Mouse (Mus musculus) NIH3T3 (cell line): ENCODE data around the gene Prkaa1.
"Not testable (repeated sequence)": the region's sequence is repeated elsewhere in the genome, so short reads cannot be mapped to it uniquely, and the experiment has no call there.

ENCODE experiments used
- DNase-seq: peaks from one replicate; pipeline ENCODE4 v3.0.0-alpha.2; 2012; ENCODE audit warnings: low read depth

Prkaa1 gene

GRCm38 (mm10) chr15:5165121-5165773 is 21.6 kb downstream of the Prkaa1 start:
- no peak for DNase-seq

- DNase-seq = no peak
Measured at GRCm38 (mm10) chr15:5173217-5173820, 29.7 kb downstream of the Prkaa1 start.

DNA sequence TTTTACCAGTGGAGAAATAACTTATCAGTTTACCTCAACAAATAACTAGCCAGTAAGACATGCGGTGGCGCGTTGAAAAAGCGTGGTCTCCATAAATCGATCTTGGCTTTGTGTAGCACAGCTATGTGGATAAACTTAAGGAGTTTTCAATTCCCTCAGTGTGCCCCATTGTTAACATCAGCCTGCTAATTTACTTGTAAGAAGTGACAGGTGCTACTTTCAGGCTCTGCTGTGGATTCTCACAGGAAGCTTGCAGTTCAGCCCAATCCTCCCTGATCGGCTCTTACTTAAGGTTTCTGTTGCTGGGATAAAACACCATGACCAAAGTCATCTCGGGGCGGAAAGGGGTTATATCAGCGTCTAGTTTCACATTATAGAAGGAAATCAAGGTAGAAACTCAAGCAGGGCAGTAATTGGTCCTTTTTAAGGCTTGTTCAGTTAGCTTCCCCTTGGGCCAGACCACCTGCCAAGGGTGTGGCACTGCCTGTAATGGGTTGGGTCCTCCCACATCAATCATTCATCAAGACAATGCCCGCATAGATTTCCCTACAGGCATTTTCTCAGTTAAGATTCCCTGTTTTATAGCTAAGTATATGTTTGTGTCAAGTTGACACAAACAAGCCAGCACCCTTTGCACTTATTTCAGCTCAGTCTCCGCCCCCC is 41.1 kb downstream of the Prkaa1 start:
- DNase-seq = peak; percentile 15

DNA sequence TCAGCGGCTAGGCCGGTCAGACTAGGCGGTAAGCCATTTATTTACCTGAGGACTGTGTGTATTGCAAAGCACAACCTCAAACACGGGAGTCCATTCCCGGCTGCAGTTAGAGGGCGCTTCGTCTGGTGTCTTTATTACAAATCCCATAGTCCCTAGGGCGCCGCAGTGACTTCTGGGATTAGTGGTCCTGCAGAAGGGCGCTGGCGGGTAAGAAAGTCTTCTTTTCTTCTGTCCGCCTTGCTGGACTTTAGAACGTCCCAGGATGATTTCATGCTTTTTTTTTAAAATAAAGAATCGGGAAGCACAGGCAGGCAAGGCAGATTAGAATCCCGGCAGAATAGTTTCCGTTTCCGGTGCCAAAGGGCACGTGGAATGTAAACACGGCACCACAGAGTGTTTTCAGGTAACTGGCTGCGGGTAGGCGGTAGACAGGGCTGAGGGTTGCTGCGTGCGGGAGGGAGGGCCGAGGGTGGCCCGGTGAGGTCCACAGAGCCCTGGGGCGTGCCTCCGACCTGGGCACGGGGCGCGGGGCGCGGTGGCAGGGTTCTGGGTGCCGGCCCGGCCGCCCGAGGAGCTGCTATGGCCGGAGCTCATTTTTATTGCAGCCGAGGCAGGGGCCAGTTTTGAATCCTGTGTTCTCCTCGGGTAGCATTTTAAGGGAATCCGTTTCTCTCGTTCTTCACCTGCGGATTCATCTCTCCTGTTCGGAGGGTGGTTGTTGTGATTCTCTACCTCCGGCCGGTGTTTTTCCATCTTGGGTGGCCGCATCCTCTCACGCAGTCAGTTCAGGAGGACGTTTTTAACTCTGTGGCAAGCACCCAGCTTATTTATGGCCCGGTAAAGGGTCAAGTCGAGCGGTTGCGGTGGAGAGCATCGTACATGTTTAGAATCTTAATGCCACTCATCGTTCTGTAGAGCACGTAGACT is 42.0 kb downstream of the Prkaa1 start, which contains the start of gene Ttc33:
Gene Ttc33, plus strand, starts transcription at position 160 of the 927 bp plus-strand sequence.
- DNase-seq = peak; percentile 84

- DNase-seq = no peak
Measured at GRCm38 (mm10) chr15:5186293-5186675, 42.6 kb downstream of the Prkaa1 start.

GRCm38 (mm10) chr15:5187116-5187515 is 43.5 kb downstream of the Prkaa1 start:
- DNase-seq = no peak

GRCm38 (mm10) chr15:5188029-5188428 is 44.4 kb downstream of the Prkaa1 start:
- DNase-seq = no peak

DNA sequence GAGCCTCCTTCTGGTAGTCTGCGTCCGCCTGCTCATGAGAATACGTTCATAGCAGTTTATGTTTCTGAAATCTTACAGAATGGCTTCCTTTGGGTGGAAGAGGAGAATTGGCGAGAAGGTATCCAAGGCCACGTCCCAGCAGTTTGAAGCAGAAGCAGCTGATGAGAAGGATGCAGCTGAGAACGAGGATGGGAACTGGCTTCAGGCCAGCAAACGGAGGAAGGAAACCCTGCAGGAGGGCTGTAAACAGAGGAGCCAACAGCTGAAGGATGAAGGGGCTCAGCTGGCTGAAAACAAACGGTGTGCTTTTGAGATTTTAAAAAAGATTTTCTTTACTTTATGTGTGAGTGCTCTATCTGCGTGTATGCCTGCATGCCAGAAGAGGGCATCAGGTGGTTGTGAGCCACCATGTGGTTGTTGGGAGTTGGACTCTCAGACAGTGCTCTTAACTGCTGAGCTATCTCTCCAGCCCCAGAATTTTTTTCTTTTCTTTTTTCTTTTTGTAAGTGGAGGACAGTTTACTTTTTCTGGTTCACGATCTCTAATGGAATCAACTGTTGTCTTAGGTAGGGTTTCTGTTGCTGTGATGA is 45.9 kb downstream of the Prkaa1 start:
- peak; percentile 20 for DNase-seq

DNA sequence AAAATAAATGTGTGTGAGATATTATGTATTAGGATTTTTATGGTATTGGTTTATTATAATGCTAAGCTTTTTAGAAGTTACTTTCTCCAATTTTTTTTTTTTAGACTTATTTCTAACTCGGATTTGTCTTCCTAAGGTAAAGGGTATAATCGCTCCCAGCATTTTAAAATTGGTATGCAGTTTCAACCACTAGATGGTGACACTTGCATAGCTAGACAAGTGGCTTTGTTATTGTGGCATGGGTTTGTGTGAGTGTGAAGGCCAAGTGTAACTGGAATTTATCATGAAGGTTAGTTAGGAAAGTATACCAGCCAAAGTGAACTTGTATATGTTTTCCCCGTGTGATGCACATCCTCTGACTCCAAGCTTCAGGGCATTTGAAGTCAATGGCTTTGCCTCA is 50.2 kb downstream of the Prkaa1 start:
- peak; percentile 47 for DNase-seq

DNA sequence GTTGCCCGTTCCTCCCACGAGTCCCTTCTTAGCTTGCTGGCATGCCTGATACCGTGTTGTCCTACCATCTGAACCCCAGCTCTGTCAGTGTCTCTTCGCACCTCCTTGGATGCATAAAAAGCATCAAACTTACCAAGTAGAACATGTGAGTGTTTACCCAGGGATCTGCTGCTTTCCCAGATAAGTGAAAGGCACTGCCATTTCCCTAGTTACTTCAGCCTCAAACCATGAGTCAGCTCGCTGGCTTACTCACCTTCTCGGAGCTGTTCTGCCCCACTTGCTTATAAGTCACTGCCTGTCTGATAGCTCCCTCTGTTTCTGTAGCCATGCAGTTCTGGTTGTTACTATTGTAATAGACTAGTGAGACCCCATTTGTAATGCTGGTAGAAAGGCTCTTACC is 50.8 kb downstream of the Prkaa1 start:
- DNase-seq = peak; percentile 63

DNA sequence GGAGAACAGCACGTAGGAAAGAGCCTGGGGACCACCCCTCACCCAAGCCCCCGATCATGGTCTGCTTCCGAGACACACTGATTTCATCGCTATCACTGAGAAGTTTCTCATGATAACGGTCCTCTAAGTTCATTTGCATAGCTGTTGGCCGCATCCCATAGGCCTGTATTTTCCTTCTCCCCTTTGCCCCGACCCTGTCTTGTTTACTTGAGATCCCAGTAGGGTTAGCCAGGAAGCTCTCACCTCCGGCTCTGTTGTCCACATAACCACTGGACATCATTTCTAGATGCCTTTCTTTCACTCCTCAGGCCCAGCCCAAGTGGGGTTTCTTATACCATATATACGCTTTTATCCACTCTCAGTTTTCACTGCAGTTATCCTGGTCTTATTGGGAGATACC is 51.3 kb downstream of the Prkaa1 start:
- no peak for DNase-seq

DNA sequence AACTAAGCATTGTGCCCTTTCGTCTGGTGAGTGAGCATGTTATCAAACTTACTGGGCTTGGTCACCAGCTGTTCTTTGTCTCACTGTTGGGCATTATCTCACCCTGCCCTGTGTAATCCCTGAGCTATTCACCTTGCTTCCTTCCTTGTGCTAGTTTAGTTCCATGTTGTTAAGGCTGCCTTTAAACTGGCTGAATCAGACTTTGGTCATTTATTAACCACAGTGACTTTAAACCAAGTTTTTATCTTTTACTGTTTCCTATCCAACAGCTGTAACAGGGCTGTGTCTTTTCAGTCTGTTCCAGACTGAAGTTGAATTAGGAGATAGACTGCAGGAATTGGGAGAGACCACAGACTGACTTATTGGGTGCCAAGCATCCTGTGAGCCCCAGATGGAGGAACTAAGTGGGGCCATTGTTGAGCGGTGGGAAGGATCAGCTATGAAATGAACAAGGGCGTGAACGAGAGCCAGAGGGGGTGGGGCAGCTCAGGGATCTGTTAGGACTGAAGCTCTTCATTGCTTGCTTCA is 52.4 kb downstream of the Prkaa1 start:
- DNase-seq = no peak

DNA sequence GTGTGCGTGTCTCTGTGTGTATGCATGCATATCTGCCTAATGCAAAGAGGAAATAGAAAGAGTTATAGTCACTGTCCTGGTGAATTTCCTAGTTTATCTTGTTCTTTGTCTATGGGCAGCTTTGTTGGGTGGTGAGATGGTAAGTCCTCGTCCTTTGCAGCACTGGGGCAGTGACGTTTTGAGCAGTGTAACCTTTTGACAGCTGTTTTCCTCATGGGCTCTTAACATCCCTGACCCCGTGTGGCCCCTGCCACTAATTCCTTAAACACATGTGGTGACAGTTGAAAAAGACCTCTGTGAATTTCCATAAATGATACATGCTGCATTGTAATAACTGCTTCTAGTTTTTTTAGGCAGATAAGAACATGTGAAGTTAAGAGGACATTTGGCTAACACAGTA is 53.0 kb downstream of the Prkaa1 start:
- DNase-seq = no peak

- DNase-seq = no peak
Measured at GRCm38 (mm10) chr15:5205222-5205621, 61.6 kb downstream of the Prkaa1 start.

- DNase-seq = no peak
Measured at GRCm38 (mm10) chr15:5209116-5209515, 65.5 kb downstream of the Prkaa1 start.

DNA sequence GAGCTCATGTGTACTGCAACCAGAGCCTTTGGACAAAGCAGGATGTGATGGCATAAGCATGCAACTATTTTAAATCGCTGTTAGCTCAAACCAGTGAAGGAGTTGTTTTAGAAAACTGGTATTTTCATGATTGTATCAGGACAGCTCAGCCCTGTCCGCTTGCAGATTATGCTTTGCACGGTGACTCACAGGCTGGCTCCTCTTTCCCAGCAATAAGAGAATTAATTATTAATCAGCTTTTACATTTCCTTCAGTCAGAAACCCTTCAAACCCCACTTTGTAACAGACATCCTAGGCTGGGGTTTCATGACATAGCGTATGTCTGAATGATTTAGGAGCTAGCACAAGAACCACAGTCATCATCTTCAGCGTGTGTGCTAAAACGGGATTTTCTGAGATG is 76.8 kb downstream of the Prkaa1 start:
- DNase-seq = no peak

DNA sequence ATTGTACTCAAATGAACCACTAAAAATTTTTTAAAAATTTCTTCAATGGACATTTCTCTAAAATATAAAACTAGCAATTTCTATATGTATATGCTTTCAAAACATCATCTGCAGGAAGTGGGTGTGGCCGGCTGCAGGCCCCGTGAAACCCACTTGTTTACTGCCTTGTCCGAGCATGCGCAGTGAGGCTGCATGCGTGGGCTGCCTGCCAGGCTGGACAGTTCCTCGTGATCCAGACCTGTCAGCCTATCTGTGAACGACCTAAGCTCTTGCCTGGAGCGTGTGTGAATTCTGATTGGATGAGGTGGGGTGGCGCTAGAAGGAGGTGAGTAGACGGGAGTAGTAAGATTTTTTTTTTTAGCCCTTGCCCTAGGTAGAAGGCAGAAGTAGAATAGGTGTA is 87.1 kb downstream of the Prkaa1 start:
- DNase-seq = not testable (repeated sequence)
